Mouse (Mus musculus) C2C12 (cell line): ENCODE results near the gene Rcbtb2. TPM values are rescaled to one million over a fixed set of nuclear protein-coding genes. Genes with fewer than 3 reads are reported as not detected.

Experiments used
- H3K27me3 ChIP-seq: one replicate; pipeline ENCODE4 v1.6.1; 2011; ENCODE audit not compliant: control insufficient read depth, insufficient read depth, insufficient read length
- H3K36me3 ChIP-seq: one replicate; pipeline ENCODE4 v1.6.1; 2011; ENCODE audit not compliant: control insufficient read depth, insufficient read depth
- H3K4me3 ChIP-seq: one replicate; pipeline ENCODE4 v1.5.1; 2011; ENCODE audit warnings: mild to moderate bottlenecking, control low read depth; ENCODE audit not compliant: poor library complexity, insufficient read depth, severe bottlenecking
- H3K79me2 ChIP-seq: one replicate; pipeline ENCODE4 v1.6.1; 2011; ENCODE audit not compliant: control insufficient read depth, insufficient read depth
- H3K79me3 ChIP-seq: one replicate; pipeline ENCODE4 v1.6.1; 2011; ENCODE audit warnings: low read depth, control low read depth
- H3ac ChIP-seq: one replicate; pipeline ENCODE3; 2011; ENCODE audit warnings: low read depth; ENCODE audit not compliant: control insufficient read depth, insufficient read length
- CEBPB ChIP-seq: IDR thresholded peaks from one replicate; pipeline ENCODE4 v1.6.1; 2011; ENCODE audit warnings: low read depth, mild to moderate bottlenecking, control low read depth, moderate library complexity
- CTCF ChIP-seq: IDR thresholded peaks from one replicate; pipeline ENCODE4 v1.5.1; 2011; ENCODE audit not compliant: control insufficient read depth, insufficient read depth, insufficient read length
- FOSL1 ChIP-seq: IDR thresholded peaks from one replicate; pipeline ENCODE4 v1.8.0; 2011; ENCODE audit warnings: mild to moderate bottlenecking, low read length; ENCODE audit not compliant: poor library complexity, insufficient read depth, severe bottlenecking
- MAX ChIP-seq: IDR thresholded peaks from one replicate; pipeline ENCODE4 v1.6.1; 2011; ENCODE audit warnings: mild to moderate bottlenecking, control low read depth
- MYOD1 ChIP-seq: IDR thresholded peaks from one replicate; pipeline ENCODE4 v1.6.1; 2011; ENCODE audit warnings: low read depth; ENCODE audit not compliant: control insufficient read depth, insufficient read length
- MYOG ChIP-seq: IDR thresholded peaks from one replicate; pipeline ENCODE4 v1.6.1; 2011; ENCODE audit not compliant: control insufficient read depth, insufficient read length; ENCODE audit errors: extremely low read depth
- USF1 ChIP-seq: IDR thresholded peaks from one replicate; pipeline ENCODE4 v1.6.1; 2011; ENCODE audit warnings: low read depth, mild to moderate bottlenecking, control low read depth, moderate library complexity
- polyA plus RNA-seq: library from polyadenylated mRNA; unstranded; fragments of >200 nt; fragmentation: generic; extraction: Trizol; gene quantifications from one replicate; pipeline ENCODE4 v1.2.1, GENCODE M21; 2012; ENCODE audit warnings: missing spikeins

Gene Rcbtb2
- polyA plus RNA-seq, 1 experiment, result 16.1 TPM

DNA sequence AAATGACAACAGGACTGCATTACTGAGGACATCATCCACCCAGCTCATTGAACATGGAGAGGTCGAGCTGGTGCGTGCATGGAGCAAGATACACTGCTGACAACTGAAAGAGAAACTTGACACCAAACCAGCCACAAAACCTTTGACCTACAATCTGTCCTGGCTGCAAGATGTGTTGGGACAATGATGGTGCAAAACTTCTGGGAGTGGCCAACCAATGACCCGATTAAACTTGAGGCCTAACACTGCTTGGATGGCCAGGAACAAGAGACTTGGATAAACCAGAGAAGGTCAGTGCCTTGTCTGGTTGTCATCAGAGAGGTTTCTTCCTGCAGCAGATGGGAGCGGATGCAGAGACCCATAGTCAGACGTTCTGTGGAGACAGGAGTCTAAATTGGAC, 7.7 kb downstream of the Rcbtb2 start:
- no peaks in the 10 kb centered on the region for H3K79me2 ChIP-seq
- H3K27me3 ChIP-seq, result no peaks in the 10 kb centered on the region
- no peak for TF ChIP-seq MYOD1
- TF ChIP-seq CEBPB, result no peak
- no peak for TF ChIP-seq FOSL1
- no peak for TF ChIP-seq MYOG
- TF ChIP-seq USF1, result no peak
- no peak for TF ChIP-seq CTCF
- TF ChIP-seq MAX, result no peak
- H3K36me3 ChIP-seq, result no peaks in the 10 kb centered on the region
- no peak overlapping the region for H3K4me3 ChIP-seq
- no peaks in the 10 kb centered on the region for H3K79me3 ChIP-seq
- H3ac ChIP-seq, result no peak overlapping the region

DNA sequence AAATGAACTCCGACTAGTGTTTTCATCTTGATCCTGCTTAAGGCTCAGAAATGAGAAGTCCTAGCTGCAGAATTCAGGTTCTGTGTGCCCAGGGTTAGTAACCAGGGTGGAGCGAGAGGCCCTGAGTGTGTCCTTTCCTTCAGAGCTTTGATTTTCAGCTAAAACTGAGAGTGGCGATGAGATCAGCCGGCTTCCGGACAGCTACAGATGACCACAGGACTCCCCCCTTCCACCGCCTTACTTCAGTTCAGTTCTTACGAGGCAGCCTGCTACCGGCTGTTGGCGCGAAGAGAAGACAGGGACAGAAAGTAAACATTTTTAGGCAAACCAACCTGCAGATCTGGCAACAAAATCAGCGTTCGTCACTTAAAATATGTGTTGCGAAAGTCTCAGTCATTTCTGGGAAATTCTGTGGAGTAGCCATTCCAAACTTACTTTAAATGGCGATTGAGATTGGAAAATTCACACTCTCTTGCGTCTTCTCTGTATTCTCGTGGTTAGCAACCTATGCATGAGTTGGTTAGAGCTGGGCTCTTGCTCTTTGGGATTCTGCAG, 9.1 kb downstream of the Rcbtb2 start:
- H3ac ChIP-seq, result no peak overlapping the region
- TF ChIP-seq USF1, result no peak
- TF ChIP-seq MYOG, result no peak
- TF ChIP-seq CTCF, result no peak
- TF ChIP-seq CEBPB, result no peak
- no peak for TF ChIP-seq FOSL1
- no peak for TF ChIP-seq MYOD1
- H3K36me3 ChIP-seq, result no peaks in the 10 kb centered on the region
- H3K79me2 ChIP-seq, result no peaks in the 10 kb centered on the region
- H3K27me3 ChIP-seq, result no peaks in the 10 kb centered on the region
- H3K79me3 ChIP-seq, result no peaks in the 10 kb centered on the region
- H3K4me3 ChIP-seq, result no peak overlapping the region

DNA sequence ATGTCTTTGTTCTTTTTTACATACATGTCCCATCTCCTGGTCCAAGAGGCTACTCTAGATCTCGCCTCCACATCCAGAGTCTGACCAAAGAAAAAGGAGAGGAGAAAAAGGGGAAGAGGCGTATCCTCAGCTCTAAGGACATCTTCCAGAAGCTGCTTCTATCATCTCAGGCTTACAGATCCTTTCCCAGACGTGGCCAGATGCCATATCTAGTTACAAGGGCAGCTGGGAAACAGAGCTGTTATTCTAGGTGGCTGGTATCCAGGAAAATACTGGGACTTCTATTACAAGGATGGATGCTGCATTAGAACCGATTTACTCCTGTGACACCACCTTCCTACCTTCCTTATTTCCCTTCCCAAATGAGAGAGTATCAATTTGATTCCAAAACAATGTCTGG, 9.9 kb downstream of the Rcbtb2 start:
- no peaks in the 10 kb centered on the region for H3K36me3 ChIP-seq
- no peak overlapping the region for H3K4me3 ChIP-seq
- H3K27me3 ChIP-seq, result no peaks in the 10 kb centered on the region
- TF ChIP-seq FOSL1 (no peak), USF1 (no peak), MYOG (no peak), MAX (no peak), CTCF (no peak), CEBPB (no peak), MYOD1 (no peak)
- H3K79me2 ChIP-seq, result no peaks in the 10 kb centered on the region
- no peaks in the 10 kb centered on the region for H3K79me3 ChIP-seq
- H3ac ChIP-seq, result no peak overlapping the region

DNA sequence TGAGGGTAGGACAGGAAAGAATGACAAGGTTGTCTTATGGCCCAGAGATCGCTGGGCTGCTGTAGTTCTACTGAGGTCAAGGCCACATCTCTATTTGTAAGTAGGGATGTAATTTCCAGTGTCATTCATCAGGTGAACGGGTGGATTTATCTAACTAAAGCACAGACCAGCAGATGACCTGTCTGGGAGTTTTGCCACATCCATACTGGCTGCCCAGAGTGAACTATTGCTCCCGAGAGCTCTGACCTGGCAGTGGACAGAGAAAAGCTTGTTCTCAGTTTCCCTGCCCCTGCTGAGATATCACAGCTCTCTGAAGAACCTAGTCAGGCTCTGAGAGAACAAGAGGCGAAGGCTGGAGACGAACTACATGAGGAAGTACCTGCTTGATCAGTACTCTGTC, 14.4 kb downstream of the Rcbtb2 start:
- Histone ChIP-seq H3K4me3 (no peak overlapping the region), H3K27me3 (no peaks in the 10 kb centered on the region)
- TF ChIP-seq MYOG, result no peak
- TF ChIP-seq MYOD1, result no peak
- TF ChIP-seq CEBPB, result no peak
- TF ChIP-seq MAX, result no peak
- TF ChIP-seq USF1, result no peak
- TF ChIP-seq CTCF, result no peak
- no peak for TF ChIP-seq FOSL1

DNA sequence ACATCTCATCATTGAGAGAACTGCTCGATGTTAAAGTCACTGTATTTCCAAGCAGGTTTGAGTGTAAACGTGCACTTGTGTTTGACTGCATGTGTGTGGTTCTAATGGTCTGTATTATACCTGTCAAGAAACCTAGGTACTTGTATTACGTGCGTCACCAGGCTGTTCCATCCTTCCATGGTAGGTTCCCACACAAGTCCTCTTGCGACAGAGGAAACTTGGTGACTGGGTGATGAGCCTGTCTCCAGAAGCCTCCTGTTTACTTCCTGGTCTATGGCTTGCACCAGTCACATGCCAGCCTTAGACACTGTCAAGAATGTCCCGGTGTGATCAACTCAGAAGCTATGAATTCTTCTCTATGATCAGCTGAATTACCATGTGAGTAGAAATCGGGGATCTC, 15.6 kb downstream of the Rcbtb2 start:
- no peaks in the 10 kb centered on the region for H3K27me3 ChIP-seq
- no peak overlapping the region for H3ac ChIP-seq
- no peaks in the 10 kb centered on the region for H3K79me3 ChIP-seq
- TF ChIP-seq CEBPB (no peak), FOSL1 (no peak), MYOD1 (no peak), USF1 (no peak), CTCF (no peak), MYOG (no peak), MAX (no peak)
- no peaks in the 10 kb centered on the region for H3K36me3 ChIP-seq
- H3K4me3 ChIP-seq, result no peak overlapping the region
- peaks cover under 1% of the 10 kb centered on the region for H3K79me2 ChIP-seq

More for the DNA sequence above, 14.4 kb downstream of the Rcbtb2 start:
- Histone ChIP-seq H3K79me2 (no peaks in the 10 kb centered on the region), H3K36me3 (no peaks in the 10 kb centered on the region), H3K79me3 (no peaks in the 10 kb centered on the region), H3ac (no peak overlapping the region)

DNA sequence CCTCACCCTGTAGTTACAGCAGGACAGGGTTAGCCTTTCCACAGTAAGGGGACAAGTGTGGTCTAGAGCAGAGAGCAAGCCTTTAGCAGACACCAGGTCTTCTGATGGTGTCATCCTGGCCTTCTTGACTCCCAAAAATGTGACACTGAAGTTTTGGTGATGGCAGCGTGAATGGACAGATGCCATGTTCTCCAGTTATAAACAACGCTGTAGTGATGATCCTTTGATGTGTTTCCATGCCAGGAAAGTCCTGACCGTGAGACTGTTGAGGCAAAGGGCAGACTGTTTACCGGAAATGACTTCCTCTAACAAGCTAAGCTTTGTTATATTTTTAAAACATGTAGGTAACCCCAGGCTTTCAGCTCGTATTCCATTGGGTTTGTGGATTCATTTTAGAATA, 17.0 kb downstream of the Rcbtb2 start:
- no peaks in the 10 kb centered on the region for H3K36me3 ChIP-seq

More for the DNA sequence above, 17.0 kb downstream of the Rcbtb2 start:
- Histone ChIP-seq H3ac (no peak overlapping the region), H3K79me2 (peaks cover 15% of the 10 kb centered on the region), H3K27me3 (no peaks in the 10 kb centered on the region), H3K4me3 (no peak overlapping the region), H3K79me3 (peaks cover 3% of the 10 kb centered on the region)
- no peak for TF ChIP-seq USF1
- no peak for TF ChIP-seq MAX
- no peak for TF ChIP-seq MYOG
- no peak for TF ChIP-seq MYOD1
- TF ChIP-seq CTCF, result no peak
- no peak for TF ChIP-seq CEBPB
- no peak for TF ChIP-seq FOSL1
